Mouse (Mus musculus) inflammation-experienced regulatory T-cells, adult 6 months (primary cell): ENCODE measurements at regions not wholly inside any gene's neighbourhood (a gene's known extent, or its start where the extent isn't known, plus 50 kb on each side); places are given as distances from the start of the nearest gene placed in this dataset.

ENCODE experiments used
- ATAC-seq: one replicate; pipeline ENCODE4 v1.8.0; 2017

DNA sequence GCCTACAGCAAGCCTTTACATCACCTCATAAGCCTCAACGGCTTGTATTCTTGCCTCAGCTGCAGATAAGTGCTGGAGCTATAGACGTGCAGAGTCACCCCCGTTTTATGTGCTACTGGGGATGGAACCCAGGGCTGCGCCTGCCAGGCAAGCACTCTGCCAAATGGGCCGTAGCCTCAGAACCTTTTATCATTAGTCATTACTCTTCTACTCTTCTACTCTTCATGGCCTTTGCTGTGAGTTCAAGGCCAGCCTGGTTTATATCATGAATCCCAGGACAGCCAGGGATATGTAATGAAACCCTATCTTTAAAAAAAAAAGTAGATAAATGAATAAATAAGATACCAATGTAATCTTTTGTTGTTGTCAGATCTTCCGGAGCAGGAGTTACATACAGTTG, 216.6 kb upstream of the Auts2 start:
- no peak for ATAC-seq

DNA sequence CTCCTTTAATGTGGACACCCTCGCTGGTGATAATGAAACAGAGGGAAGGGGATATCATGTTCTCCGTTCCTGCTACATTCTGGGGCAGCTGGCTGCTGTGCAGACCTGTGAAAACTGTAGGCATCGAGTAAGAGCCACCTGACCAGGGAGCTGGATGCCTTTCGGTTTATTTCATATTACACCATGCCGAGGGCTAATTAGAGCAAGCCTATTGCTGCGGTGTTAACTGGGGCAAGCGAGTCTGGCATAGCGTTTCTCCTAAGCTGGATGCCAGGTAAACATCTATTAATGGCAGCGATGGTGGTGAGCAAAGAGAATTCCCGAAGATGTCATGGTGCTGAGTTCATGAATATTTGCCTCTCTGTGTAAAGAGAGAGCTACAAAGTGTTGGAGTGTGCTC, 215.8 kb upstream of the Auts2 start:
- ATAC-seq, result no peak

DNA sequence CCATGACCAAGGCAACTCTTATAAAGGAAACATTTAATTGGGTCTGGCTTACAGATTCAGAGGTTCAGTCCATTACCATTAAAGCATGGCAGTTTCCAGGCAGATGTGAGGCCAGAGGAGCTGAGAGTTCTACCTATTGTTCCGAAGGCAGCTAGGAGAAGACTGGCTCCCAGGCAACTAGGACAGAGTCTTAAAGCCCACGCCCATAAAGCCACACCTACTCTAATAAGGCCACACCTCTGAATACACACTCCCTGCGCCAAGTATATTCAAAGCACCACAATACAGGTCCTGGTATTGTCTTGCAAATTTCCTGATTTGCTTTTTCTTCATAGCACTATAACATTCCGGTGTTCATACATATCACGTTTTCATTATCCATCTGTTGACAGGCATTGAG, 194.8 kb upstream of the Auts2 start:
- ATAC-seq, result no peak

DNA sequence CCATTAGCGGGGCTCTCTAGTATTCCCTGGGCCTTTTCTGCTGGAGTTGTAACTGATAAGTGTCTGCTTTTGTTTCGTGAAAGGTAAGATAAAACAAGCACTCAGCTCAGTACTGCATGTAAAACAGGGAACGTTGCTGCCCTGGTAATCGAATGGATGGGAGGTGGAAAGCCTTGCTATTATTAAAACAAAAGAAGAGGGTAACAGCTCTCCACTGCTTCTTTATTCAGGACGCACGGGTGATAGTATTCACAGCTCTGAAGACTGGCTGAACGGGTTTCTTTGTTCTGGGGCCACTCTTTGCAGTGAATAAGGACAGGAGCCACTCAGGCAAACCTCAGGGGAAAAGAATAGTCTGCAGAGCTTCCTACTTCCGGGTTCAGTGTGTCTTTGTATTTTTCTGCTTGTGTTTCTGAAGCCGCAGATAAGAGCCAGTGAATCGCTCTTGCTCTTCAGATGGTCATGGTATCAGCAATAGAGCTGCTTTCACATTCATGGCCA, 185.6 kb upstream of the Auts2 start:
- ATAC-seq, result no peak

DNA sequence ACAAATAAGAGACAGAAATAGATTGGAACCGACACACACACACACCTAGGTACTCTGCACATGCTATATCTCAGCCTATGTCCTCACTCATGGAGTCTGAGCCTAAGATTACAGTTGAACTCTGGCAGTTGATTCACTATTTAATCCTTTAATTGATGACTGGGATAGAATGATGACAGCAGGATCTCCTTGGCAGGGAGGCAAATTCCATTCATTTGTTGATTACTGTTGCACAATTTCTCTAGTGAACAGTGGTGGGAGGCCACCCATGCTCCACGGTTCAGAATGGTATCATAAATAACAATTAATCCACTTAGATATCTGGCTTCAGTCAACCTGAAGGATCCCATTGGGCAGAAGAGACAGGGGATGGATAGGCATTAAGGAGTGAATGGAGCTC, 181.3 kb upstream of the Auts2 start:
- no peak for ATAC-seq

DNA sequence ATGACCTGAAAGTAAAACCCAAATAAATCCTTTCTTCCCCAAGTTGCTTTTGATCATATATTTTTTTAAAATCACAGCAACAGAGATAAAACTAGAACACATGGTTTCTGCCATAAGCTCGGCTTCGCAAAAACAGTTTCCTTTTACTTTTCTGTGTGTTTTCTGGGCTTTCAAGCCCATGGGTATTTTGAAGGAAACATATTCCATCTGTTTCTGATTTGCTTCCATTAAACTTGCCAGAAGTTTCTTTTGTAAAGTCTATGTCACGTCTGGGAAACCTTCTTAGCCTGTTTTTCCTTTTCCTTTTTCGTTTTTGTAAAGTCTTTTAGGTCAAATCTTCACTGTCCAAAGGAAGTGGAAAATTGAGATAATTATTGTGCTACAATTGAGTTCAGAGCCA, 167.2 kb upstream of the Auts2 start:
- ATAC-seq, result no peak

DNA sequence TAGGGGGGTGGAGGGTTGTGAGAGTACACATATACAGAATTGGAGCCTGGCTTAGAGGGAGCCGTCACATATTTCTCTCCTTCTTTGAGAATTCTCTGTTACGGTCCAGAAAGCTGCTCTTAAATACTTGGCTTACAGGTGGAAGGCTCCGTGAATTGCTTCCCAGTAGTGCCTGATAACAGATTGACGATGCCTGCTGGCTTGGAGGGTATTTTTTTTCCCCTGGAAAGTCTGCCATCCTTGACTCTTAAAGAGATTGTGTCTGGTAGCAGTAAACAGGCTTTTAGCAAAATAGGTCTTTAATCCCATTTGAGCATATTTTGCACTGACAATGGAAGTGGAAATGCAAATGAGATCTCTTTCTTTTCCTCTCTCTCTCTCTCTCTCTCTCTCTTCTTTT, 164.4 kb upstream of the Auts2 start:
- ATAC-seq, result no peak

DNA sequence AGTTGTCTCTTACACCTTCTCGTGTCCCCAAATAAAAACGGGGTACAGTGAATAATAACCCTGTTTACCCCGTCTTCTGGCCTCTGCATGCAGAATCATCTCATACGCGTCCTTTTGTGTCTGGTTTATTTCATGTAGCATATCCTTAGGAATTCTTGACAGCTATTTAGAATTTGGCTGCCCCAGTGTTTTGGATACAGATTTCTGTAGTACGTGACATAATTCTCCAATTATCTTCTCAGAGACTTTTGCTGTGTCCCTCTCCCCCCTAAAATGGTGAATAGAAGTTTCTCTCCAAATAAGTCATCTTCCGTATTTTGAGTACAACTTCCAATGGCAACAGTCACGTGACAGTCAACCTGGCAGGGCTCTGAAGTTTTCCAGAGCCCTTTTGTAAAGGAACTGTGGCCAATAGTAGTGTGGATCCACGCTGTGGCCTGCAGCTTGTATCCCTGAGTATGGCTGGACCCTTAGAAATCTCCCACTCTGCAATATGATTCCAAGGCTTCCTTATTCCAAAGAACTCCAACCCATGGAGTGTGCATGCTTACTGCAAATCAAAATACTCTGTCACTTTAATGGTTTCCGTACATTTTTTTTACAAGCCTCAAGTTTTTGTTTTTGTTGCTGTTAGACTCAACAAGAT, 160.4 kb upstream of the Auts2 start:
- ATAC-seq, result no peak

DNA sequence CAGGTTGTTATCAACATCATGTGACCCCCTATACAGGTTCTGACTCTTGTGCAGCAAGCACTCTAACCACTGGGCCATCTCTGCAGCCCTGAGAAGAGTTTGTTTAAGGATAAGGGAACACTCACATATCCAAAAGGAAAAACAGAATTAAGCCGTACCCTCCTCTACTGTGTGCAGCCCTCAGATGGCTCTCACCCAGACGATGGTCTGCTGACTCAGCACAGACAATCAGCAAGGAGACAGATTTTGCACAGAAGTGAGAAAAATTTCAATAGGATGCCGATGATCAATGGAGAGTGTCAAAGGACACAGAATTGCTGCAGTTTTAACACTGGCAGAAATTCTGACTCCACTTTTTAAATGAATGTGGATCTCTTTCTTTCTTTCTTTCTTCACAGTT, 159.4 kb upstream of the Auts2 start:
- ATAC-seq, result no peak

DNA sequence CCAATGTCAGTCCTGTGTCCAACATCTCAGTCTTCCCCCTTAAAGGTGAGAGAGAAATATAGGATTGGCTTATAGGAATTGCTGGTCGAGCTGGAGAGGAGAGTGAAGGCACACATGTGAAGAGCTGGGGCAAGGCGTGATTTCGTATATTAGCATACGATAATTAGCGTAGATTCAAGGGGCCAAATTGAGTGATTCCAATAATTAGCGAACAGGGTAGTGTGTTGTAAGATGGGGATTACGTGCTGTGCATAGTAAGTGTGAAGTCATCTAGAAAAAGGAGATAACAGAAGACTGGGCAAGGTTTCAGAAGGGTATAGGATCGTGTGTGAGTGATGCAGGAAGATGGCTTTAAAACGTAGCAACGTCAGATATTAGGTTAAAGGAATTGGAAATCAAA, 147.6 kb upstream of the Auts2 start:
- no peak for ATAC-seq

DNA sequence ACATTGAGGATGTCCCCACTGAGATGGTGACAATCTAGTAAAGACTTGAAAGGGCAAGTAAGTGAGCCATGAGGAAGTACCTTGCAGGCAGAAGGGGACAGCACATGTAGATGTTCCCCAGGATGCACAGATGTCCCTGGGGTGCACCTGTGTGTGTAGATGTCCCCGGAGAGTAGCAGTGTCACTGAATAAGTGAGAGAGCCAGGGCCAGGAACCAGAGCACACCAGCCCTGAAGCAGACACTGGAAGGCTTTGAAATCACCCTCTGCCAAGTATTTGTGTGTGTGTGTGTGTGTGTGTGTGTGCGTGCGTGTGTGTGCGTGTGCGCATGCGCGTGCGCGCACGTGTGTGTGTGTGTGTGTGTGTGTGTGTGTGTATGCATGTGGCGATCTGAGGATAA, 132.1 kb upstream of the Auts2 start:
- no peak for ATAC-seq

DNA sequence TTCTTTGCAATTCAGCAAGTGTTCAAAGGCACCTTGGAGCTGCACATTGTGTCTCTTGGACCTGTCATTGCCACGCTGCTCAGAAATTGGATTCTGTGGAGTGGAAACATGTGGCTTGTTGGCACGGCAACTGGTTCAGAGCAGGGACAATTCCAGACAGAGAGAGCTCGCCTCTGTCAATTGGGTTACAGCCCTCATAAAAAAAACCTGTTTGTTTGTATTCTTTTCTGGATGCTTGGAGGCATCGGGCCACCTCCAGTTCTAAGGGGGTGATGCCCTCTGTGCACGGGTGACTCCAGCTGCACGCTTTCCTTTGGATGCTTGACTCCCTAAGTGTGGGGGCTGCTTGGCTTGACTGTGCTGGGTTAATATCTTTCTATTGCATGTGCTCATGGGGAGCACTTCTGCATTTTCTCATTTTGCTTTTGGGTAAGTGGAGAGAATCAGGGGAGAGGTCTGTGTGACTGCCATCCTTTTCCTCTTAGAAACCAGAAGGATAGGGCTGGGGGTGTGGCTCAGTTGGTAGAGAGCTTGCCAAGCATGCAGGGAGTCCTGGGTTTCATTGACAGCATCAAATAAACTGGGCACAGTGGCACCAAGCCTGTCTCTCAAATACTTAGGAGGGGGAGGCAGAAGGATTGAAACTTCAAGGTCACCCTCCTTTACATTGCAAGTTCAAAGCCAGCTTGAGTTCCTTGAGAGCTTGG, 130.6 kb upstream of the Auts2 start:
- no peak for ATAC-seq

DNA sequence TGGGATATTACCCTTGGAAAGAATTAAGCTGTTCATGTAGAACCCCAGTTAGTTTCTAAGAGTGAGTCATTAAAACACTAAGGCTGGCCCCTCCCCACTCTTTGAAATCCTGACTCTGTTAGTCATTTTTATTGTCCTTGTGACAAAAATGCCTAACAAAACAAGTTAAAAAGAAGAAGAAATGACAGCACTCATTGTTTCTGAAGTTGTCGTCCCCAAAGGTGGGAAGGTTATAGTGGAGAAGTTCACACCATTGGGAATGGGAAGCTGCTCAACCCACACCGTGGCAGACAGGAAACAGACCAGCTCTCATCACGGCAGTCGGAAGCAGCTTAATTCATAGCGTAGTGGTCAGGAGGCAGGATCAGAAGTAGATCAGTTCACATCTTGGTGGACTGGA, 128.4 kb upstream of the Auts2 start:
- no peak for ATAC-seq

DNA sequence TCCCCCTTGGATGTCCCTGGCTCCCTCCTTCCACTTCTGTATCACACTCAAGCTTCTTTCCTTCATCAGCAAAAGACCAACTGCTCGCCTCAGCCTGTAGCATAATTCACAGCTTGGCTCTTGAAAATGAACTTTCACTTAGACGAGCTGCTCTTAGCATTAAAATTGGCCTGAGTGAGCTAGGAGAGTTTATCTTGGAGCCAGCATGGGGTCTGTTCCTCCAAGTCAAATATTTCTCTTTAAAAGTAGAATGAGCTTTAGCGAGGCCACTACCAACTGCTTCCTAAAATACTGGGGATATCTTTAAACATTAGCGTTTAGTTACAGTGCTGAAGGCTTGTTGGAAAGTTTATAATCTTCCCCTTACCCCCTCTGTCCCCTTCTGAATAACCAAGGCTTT, 124.2 kb upstream of the Auts2 start:
- no peak for ATAC-seq

DNA sequence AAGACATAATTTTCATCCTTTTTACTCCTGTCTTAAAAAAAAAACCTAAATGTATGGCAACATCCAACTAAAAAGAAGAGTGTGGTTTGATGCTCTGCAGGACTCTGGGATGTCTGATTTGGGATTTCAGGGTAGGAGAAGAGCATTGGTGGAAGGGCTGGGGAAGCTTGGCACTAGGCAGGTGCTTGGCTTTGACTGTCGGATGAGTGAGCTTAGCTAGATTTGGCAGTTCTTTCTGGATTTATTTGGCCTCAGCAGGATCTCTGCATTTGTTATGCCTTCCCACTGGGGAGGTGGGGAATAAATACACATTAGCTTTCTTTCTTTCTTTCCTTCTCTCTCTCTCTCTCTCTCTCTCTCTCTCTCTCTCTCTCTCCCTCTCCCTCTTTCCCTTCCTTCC, 118.1 kb upstream of the Auts2 start:
- no peak for ATAC-seq

DNA sequence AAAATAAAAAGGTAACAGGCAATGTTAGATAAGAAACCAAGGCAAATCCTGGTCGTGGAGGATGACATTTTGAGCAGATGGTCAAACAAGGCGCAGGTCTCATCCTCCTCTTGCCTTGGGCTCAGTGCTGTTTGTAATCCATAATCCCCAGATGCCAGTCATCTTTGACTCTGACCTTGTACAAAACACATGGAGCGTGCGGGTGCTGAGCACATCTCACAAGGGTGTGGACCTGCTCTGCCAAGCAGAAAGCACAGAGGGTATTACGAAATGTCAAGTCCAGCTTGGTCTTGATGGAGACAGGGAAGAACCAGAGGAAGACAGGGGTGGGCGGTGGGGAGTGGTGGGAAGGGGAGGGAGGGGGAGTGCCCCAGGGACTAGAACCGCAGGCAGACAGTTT, 116.9 kb upstream of the Auts2 start:
- ATAC-seq, result no peak

DNA sequence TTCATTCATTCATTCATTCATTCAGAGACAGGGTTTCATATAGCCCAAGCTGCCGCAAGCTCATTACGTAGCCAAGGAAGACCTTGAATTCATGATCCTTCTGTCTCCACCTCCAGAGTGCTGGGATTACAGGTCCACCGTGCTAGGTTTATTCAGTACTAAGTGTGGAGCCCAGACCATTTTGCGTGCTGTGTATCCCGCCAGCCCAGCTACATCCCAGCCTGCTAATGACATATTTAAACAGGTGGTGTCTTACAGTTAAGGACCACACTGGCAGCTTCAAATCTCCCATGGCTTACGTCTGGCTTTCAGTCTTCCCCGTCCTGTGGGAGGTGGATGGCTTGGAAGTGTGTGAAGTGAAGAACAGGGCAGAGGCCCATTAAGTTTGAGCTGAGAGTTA, 111.2 kb upstream of the Auts2 start:
- no peak for ATAC-seq

DNA sequence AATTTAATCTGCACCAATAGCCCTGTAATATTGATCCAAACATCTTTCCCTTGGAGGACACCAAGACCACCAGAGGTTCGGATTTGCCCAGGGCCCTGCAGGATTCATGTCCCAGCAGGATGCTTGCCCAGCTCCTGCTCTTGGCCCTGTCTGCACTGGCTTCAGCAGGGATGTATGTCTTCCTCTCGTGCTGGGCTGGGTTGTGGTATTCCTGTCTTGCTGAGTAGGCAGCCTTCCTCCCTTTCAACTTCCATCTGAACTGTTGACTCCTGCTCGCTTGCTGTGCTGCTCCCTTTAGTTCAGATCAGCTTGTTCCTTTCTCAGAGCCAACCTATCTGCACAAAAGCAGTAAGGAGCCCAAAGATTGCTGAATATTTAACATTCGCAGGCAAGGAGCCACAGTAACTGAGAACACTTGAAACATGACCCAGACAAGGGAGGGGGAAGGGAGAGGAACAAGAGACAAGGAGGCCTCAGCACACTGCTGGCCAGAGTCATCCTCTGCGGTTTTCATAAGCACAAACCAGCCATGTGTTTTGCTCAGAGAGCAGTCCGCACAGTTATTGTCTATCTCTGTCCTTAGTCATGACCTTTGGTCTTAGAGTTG, 110.7 kb upstream of the Auts2 start:
- ATAC-seq, result no peak

DNA sequence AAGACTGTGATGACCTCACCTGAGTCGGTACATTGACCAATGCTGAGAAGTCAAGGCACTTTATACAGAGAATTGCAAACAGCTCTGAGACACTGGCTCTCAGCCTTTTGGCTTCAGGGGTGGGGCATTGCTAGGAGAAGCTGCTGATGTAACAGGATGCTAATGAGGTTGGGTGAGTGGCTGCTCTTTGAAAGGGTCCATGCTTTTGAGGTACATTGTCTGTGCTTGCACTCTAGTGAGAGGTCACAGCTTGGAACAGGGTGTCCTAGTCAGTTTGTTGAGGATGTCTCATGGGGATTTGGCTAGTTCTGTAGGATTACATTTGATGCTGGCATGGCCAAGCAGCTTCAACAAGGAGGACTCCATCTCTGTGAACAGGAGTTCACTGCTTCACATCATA, 109.1 kb upstream of the Auts2 start:
- ATAC-seq, result no peak

DNA sequence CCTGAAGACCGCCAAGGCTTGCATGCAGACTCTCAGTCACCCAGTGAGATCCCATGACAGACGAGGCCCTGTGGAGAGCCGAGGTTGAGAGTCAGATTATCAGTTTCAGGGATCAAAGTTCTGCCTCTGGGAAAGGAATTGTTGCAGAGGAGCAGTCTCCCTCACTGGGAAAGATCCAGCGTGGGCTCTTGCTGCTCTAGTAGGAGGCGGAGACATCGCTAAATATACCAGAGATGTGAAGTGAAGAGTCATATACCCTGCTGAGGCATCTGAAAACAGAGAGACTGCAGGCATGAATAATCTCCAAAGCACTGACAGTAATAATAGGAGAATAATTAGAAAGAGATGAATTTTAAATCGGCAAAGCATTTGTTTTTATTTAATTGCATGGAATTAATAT, 106.6 kb upstream of the Auts2 start:
- ATAC-seq, result no peak

DNA sequence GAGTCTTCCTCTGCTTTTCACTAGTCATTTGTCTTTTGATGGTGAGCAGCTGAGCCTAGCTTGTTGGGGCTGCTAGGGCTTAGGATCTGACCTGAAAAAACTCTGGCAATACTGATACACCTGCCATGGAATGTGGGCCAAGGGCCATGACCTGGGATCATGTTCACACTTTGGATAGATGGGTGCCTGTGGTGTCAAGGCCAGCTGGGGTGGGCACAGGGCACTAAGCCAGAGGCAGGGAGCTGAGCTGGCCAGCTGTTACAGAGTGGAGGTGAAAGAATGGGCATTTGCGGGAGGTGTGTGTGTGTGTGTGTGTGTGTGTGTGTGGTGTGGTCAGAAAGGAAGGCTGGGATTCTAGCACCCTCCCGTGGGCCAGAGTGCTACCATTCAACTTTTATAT, 105.6 kb upstream of the Auts2 start:
- ATAC-seq, result no peak

DNA sequence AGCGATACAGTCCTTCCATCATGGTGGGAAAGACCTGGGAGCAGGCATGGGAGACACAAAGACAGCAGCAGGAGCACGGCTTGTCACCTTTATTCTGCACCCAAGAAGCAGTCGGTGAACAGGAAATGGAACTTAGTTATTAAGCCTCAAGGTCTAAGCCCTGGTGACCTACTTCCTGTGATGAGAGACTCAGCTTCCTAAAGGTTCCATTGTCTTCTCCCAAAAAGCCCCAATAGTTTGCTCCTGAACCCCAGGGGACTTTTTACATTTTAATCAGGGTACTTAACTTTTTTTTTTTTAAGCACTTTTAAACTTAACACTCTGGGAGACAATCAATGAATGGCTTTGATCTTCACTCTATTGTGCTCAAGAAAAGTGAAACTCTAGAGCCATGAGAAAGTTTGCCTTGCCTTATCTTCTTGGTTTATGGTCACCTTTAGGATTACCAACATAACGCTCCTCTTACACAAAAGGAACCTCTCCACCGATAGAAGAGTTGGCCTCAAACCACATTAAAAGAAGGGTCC, 101.6 kb upstream of the Auts2 start:
- no peak for ATAC-seq

DNA sequence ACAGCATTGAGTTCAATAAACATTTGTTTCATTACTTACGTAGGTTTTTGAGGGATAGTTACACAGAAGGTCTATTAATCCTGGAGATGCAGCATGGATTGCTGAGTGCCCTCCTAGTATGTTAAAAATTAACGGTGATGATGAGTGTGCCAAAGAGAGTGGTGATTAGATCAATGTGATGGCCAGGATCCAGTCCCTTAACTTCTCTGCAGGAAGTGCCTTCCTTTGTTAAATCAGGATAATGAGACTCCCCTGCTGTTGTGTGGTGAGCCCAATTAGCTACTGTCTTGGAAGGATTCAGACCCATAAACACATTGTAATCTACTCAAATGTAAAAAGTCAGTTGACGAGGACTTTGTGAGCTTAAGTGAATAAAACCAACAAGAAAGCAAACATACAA, 100.1 kb upstream of the Auts2 start:
- no peak for ATAC-seq

DNA sequence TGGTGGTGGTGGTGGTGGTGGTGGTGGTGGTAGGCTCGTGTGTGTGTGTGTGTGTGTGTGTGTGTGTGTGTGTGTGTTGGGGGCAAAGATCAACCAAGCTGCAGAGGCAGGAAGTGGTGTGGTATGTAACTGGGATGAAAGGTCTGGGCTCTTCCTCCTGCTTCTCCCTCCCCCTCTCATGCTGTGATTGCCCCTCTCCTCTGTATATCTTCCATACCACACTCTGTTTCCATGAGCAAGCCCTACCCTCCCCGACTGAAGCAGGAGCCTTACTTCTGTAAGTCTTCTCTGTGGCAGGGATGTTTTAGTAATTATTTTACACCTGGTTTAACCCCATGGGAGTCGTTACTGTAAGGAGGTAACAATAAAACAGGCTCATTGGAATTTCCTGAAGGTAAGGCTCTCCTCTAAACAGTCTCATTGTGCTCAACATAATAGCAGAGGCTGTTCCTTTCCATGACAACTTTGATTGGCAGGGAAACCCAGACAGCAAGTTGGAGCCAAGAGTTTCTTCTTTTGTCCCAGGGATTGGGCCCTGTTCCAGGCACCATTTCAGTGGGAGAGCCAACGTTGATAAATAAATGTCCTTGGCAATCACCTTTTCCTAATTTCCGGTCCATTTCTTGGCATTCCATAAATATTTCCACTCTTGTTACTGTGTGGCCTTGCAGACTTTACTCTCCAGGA, 90.2 kb upstream of the Auts2 start:
- ATAC-seq, result no peak
